Mouse (Mus musculus) ES-Bruce4 (cell line): ENCODE measurements around the gene Gmfg. TPM values are rescaled to one million over a fixed set of nuclear protein-coding genes. Genes with fewer than 3 reads are reported as not detected.
A peak's percentile ranks its signal among the peaks of the same experiment; 100 is the strongest.

Experiments
- H3K27ac ChIP-seq: 2 replicates; pipeline ENCODE4 v1.5.1; 2012; ENCODE audit warnings: low read length, inconsistent platforms; ENCODE audit not compliant: insufficient read depth
- H3K27me3 ChIP-seq: 2 replicates; pipeline ENCODE4 v1.6.1; 2012; ENCODE audit warnings: mild to moderate bottlenecking, low read length, inconsistent platforms; ENCODE audit not compliant: control insufficient read depth, poor library complexity, insufficient read depth, severe bottlenecking
- H3K36me3 ChIP-seq: 2 replicates; pipeline ENCODE4 v1.6.1; 2012; ENCODE audit warnings: inconsistent platforms, mild to moderate bottlenecking, low read length, moderate library complexity; ENCODE audit not compliant: control insufficient read depth, poor library complexity, insufficient read depth, severe bottlenecking
- H3K4me1 ChIP-seq: one replicate; pipeline ENCODE4 v1.8.1; 2011; ENCODE audit warnings: low read length; ENCODE audit not compliant: control insufficient read depth, insufficient read depth
- H3K4me3 ChIP-seq: 2 replicates; pipeline ENCODE4 v1.5.1; 2011; ENCODE audit warnings: low read depth, mild to moderate bottlenecking, low read length
- H3K9ac ChIP-seq: 2 replicates; pipeline ENCODE4 v1.6.1; 2012; ENCODE audit warnings: low read depth, mild to moderate bottlenecking, inconsistent platforms; ENCODE audit not compliant: poor library complexity, severe bottlenecking
- H3K9me3 ChIP-seq: replicated peaks from 2 replicates; pipeline ENCODE4 v1.6.1; 2012; ENCODE audit warnings: mild to moderate bottlenecking, low read length, inconsistent platforms; ENCODE audit not compliant: control insufficient read depth, poor library complexity, insufficient read depth, severe bottlenecking
- CTCF ChIP-seq: IDR thresholded peaks from one replicate; pipeline ENCODE4 v1.8.1; 2011; ENCODE audit warnings: low read depth, low read length
- EP300 ChIP-seq: IDR thresholded peaks from 2 replicates; pipeline ENCODE4 v1.6.1; 2011; ENCODE audit warnings: low read depth, low read length; ENCODE audit not compliant: insufficient read depth
- POLR2A ChIP-seq: IDR thresholded peaks from one replicate; pipeline ENCODE4 v1.8.1; 2011; ENCODE audit warnings: low read length; ENCODE audit not compliant: insufficient read depth
- polyA plus RNA-seq: library from polyadenylated mRNA; stranded (reverse); fragments of >200 nt; gene quantifications from 2 replicates; pipeline ENCODE4 v1.2.4, GENCODE M21; 2011; ENCODE audit warnings: low read depth; ENCODE audit not compliant: missing spikeins, insufficient read depth, insufficient read length

Gene Gmfg
- polyA plus RNA-seq, 1 experiment: 45.2 TPM

- Histone ChIP-seq H3K9me3 (no peaks in the 10 kb centered on the region), H3K4me3 (no peak overlapping the region), H3K36me3 (peaks cover 10% of the 10 kb centered on the region), H3K9ac (no peak overlapping the region), H3K4me1 (no peaks in the 10 kb centered on the region), H3K27ac (no peak overlapping the region), H3K27me3 (no peaks in the 10 kb centered on the region)
- TF ChIP-seq CTCF: no peak
- no peak for TF ChIP-seq POLR2A
- TF ChIP-seq EP300: no peak
Observed at GRCm38 (mm10) chr7:28432252-28432651, 5.0 kb upstream of the Gmfg start.

- Histone ChIP-seq H3K9me3 (no peaks in the 10 kb centered on the region), H3K4me1 (peaks cover under 1% of the 10 kb centered on the region), H3K27ac (no peak overlapping the region), H3K4me3 (peak overlapping the region; percentile 82), H3K9ac (peak overlapping the region; percentile 97), H3K27me3 (no peaks in the 10 kb centered on the region), H3K36me3 (peaks cover 7% of the 10 kb centered on the region; the same call in 1 of the 2 replicates)
- TF ChIP-seq CTCF (no peak), POLR2A (no peak), EP300 (no peak)
Observed at GRCm38 (mm10) chr7:28435660-28436259, 1.5 kb upstream of the Gmfg start.

GRCm38 (mm10) chr7:28436271-28436904 lies 859 bp upstream of the Gmfg start:
- peak overlapping the region; percentile 97 for H3K9ac ChIP-seq
- H3K9me3 ChIP-seq: no peaks in the 10 kb centered on the region
- peak overlapping the region; percentile 39 for H3K27ac ChIP-seq
- no peaks in the 10 kb centered on the region for H3K27me3 ChIP-seq
- peaks cover 5% of the 10 kb centered on the region for H3K4me1 ChIP-seq
- peaks cover 7% of the 10 kb centered on the region; the same call in 1 of the 2 replicates for H3K36me3 ChIP-seq
- no peak for TF ChIP-seq POLR2A
- peak; percentile 65 for TF ChIP-seq CTCF
- no peak for TF ChIP-seq EP300
- peak overlapping the region; percentile 79 for H3K4me3 ChIP-seq

GRCm38 (mm10) chr7:28437964-28438363 lies 717 bp downstream of the Gmfg start:
- H3K4me3 ChIP-seq: peak overlapping the region; percentile 79; the same call in 1 of the 2 replicates
- H3K9ac ChIP-seq: peak overlapping the region; percentile 37

GRCm38 (mm10) chr7:28438771-28439170 lies 1.5 kb downstream of the Gmfg start:
- Histone ChIP-seq H3K9ac (no peak overlapping the region), H3K27ac (no peak overlapping the region), H3K27me3 (no peaks in the 10 kb centered on the region), H3K9me3 (no peaks in the 10 kb centered on the region), H3K36me3 (no peaks in the 10 kb centered on the region), H3K4me3 (no peak overlapping the region), H3K4me1 (peaks cover 5% of the 10 kb centered on the region)
- TF ChIP-seq EP300 (no peak), POLR2A (no peak), CTCF (no peak)

More at GRCm38 (mm10) chr7:28437964-28438363, 717 bp downstream of the Gmfg start:
- TF ChIP-seq EP300 (no peak), CTCF (no peak), POLR2A (no peak)
- Histone ChIP-seq H3K9me3 (no peaks in the 10 kb centered on the region), H3K36me3 (peaks cover 5% of the 10 kb centered on the region; the same call in 1 of the 2 replicates), H3K27me3 (no peaks in the 10 kb centered on the region), H3K4me1 (peaks cover 5% of the 10 kb centered on the region), H3K27ac (no peak overlapping the region)

- H3K4me1 ChIP-seq: peaks cover 5% of the 10 kb centered on the region
- no peaks in the 10 kb centered on the region for H3K36me3 ChIP-seq
- H3K27ac ChIP-seq: no peak overlapping the region
- H3K9me3 ChIP-seq: no peaks in the 10 kb centered on the region
- no peak overlapping the region for H3K4me3 ChIP-seq
- no peak for TF ChIP-seq CTCF
- TF ChIP-seq EP300: peak; percentile 62; the same call in 1 of the 2 replicates
- H3K27me3 ChIP-seq: no peaks in the 10 kb centered on the region
- no peak overlapping the region for H3K9ac ChIP-seq
Observed at GRCm38 (mm10) chr7:28440739-28441138, 3.5 kb downstream of the Gmfg start.
